Mouse (Mus musculus) G1E (cell line): ENCODE data around the gene B3galt5. TPM values are rescaled to one million over a fixed set of nuclear protein-coding genes. Genes with fewer than 3 reads are reported as not detected.

ENCODE experiments used
- ATAC-seq: 2 replicates; pipeline ENCODE4 v1.8.0; 2016; ENCODE audit warnings: mild to moderate bottlenecking; ENCODE audit not compliant: insufficient number of reproducible peaks, poor library complexity, low FRiP score, severe bottlenecking; ENCODE audit errors: extremely low read depth
- DNase-seq: peaks from one replicate; pipeline ENCODE4 v3.0.0; 2012; ENCODE audit warnings: low spot score
- H3K27me3 ChIP-seq: 2 replicates; pipeline ENCODE4 v1.6.1; 2012; ENCODE audit warnings: mild to moderate bottlenecking, low read length, inconsistent platforms; ENCODE audit not compliant: insufficient read depth
- H3K36me3 ChIP-seq: replicated peaks from 2 replicates; pipeline ENCODE3; 2012; ENCODE audit warnings: mild to moderate bottlenecking, inconsistent platforms
- H3K4me1 ChIP-seq: 2 replicates; pipeline ENCODE4 v1.6.1; 2012; ENCODE audit warnings: low read depth, low read length, inconsistent platforms, mixed read lengths; ENCODE audit not compliant: insufficient read depth
- H3K4me3 ChIP-seq: 2 replicates; pipeline ENCODE4 v1.5.1; 2012; ENCODE audit warnings: low read depth, mild to moderate bottlenecking, inconsistent platforms, low read length, moderate library complexity, mixed read lengths
- H3K9me3 ChIP-seq: replicated peaks from 2 replicates; pipeline ENCODE4 v1.6.1; 2012; ENCODE audit warnings: inconsistent platforms
- CTCF ChIP-seq: IDR thresholded peaks from 2 replicates; pipeline ENCODE4 v1.5.1; 2012; ENCODE audit warnings: low read depth, low read length, inconsistent platforms, mixed read lengths
- GATA1 ChIP-seq: IDR thresholded peaks from 2 replicates; pipeline ENCODE4 v1.6.1; 2012; ENCODE audit warnings: borderline replicate concordance, low read length, inconsistent platforms, mixed read lengths
- GATA2 ChIP-seq: IDR thresholded peaks from 2 replicates; pipeline ENCODE4 v1.6.1; 2012; ENCODE audit warnings: low read depth, low read length, inconsistent platforms, borderline replicate concordance
- POLR2AphosphoS5 ChIP-seq: IDR thresholded peaks from 2 replicates; pipeline ENCODE4 v1.6.1; 2012; ENCODE audit warnings: low read depth, low read length, inconsistent platforms; ENCODE audit not compliant: insufficient replicate concordance
- TAL1 ChIP-seq: conservative IDR thresholded peaks from 2 replicates; pipeline ENCODE4 v1.6.1; 2012; ENCODE audit warnings: low read depth, low read length, inconsistent platforms, mixed read lengths
- polyA plus RNA-seq: library from polyadenylated mRNA; stranded (reverse); fragments of >175 nt; gene quantifications from 2 replicates; pipeline ENCODE4 v1.2.3, GENCODE M21; 2012
- total RNA-seq, 2 experiments: library from RNA; stranded (forward) in 1 of 2; stranded (reverse) in 1 of 2; fragments of 200-1000 nt in 1 of 2; fragments of >200 nt in 1 of 2; fragmentation: Nextera tagmentation in 1 of 2; gene quantifications; 2 replicates each; pipeline ENCODE4 v1.2.3; 2014 to 2017

Gene B3galt5
- total and polyA plus RNA-seq, 3 experiments: 0.16 TPM; not detected in 2

DNA sequence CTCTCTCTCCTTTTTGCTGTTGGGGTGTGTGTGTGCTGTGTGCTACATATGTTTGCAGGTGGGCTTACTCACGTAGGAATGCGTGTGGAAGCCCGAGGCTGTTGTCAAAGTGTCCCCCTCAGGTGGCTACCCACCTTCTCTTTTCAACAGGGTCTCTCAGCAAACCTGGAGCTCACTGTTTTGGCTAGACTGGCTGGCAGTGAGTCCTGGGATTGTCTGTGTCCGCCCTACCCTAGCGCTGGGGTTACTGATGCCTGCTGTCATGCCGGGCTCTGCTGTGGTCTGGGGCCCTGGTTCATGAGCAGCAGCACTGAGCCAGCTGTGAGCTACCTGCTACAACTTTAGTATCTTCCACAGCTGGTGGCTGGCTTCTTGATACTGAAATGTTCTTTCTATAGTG, 8.9 kb downstream of the B3galt5 start:
- Histone ChIP-seq H3K4me1 (no peaks in the 10 kb centered on the region), H3K4me3 (no peak overlapping the region), H3K36me3 (no peaks in the 10 kb centered on the region), H3K9me3 (0 out of 2 replicates have a peak, but pooled peaks cover 3% of the 10 kb centered on the region), H3K27me3 (peaks cover 2% of the 10 kb centered on the region; the same call in 1 of the 2 replicates)
- TF ChIP-seq GATA1: no peak
- TF ChIP-seq POLR2AphosphoS5: no peak
- TF ChIP-seq TAL1: no peak
- no peak for TF ChIP-seq CTCF
- TF ChIP-seq GATA2: no peak
- no peak for ATAC-seq
- DNase-seq: no peak

- Histone ChIP-seq H3K9me3 (0 out of 2 replicates have a peak, but pooled peaks cover 3% of the 10 kb centered on the region), H3K27me3 (no peaks in the 10 kb centered on the region; the same call in 1 of the 2 replicates), H3K4me1 (no peaks in the 10 kb centered on the region), H3K4me3 (no peak overlapping the region), H3K36me3 (no peaks in the 10 kb centered on the region)
- DNase-seq: no peak
- TF ChIP-seq CTCF: no peak
- no peak for TF ChIP-seq POLR2AphosphoS5
- no peak for TF ChIP-seq GATA1
- no peak for TF ChIP-seq GATA2
- TF ChIP-seq TAL1: no peak
- no peak for ATAC-seq
Observed at GRCm38 (mm10) chr16:96249635-96250034, 14.0 kb downstream of the B3galt5 start.

GRCm38 (mm10) chr16:96252146-96252545, 16.5 kb downstream of the B3galt5 start:
- no peak overlapping the region for H3K4me3 ChIP-seq
- no peak for DNase-seq
- no peak for TF ChIP-seq TAL1
- no peak for TF ChIP-seq GATA1
- no peak for TF ChIP-seq CTCF
- no peak for TF ChIP-seq GATA2
- no peak for TF ChIP-seq POLR2AphosphoS5
- H3K36me3 ChIP-seq: no peaks in the 10 kb centered on the region
- 0 out of 2 replicates have a peak, but pooled peaks cover 3% of the 10 kb centered on the region for H3K9me3 ChIP-seq
- ATAC-seq: no peak
- no peaks in the 10 kb centered on the region for H3K4me1 ChIP-seq
- H3K27me3 ChIP-seq: no peaks in the 10 kb centered on the region; the same call in 1 of the 2 replicates

- no peaks in the 10 kb centered on the region for H3K9me3 ChIP-seq
- TF ChIP-seq TAL1: no peak
- no peak overlapping the region for H3K4me3 ChIP-seq
- no peak for DNase-seq
- no peak for ATAC-seq
- no peaks in the 10 kb centered on the region for H3K27me3 ChIP-seq
- no peaks in the 10 kb centered on the region for H3K4me1 ChIP-seq
- H3K36me3 ChIP-seq: no peaks in the 10 kb centered on the region
Observed at GRCm38 (mm10) chr16:96258429-96258828, 22.8 kb downstream of the B3galt5 start.

GRCm38 (mm10) chr16:96271736-96272135, 36.1 kb downstream of the B3galt5 start:
- Histone ChIP-seq H3K4me3 (no peak overlapping the region), H3K36me3 (no peaks in the 10 kb centered on the region), H3K4me1 (no peaks in the 10 kb centered on the region), H3K9me3 (no peaks in the 10 kb centered on the region), H3K27me3 (no peaks in the 10 kb centered on the region)
- DNase-seq (no peak), ATAC-seq (no peak)
- TF ChIP-seq CTCF: no peak
- TF ChIP-seq GATA2: no peak
- TF ChIP-seq GATA1: no peak
- no peak for TF ChIP-seq POLR2AphosphoS5
- TF ChIP-seq TAL1: no peak

GRCm38 (mm10) chr16:96272929-96273619, 37.5 kb downstream of the B3galt5 start:
- TF ChIP-seq GATA2 (no peak), POLR2AphosphoS5 (no peak), GATA1 (no peak), TAL1 (no peak), CTCF (no peak)
- DNase-seq: no peak
- no peak for ATAC-seq
- Histone ChIP-seq H3K9me3 (no peaks in the 10 kb centered on the region), H3K27me3 (no peaks in the 10 kb centered on the region), H3K36me3 (no peaks in the 10 kb centered on the region), H3K4me1 (no peaks in the 10 kb centered on the region), H3K4me3 (no peak overlapping the region)
